Mouse (Mus musculus) myocyte (in vitro differentiated cells): Measurements from ENCODE around the gene Catsperd. TPM values are rescaled to one million over a fixed set of nuclear protein-coding genes. Genes with fewer than 3 reads are reported as not detected.
"Not testable (repeated sequence)": the region's sequence is repeated elsewhere in the genome, so short reads cannot be mapped to it uniquely, and the experiment has no call there.

ENCODE experiments used
- H3K27me3 ChIP-seq: one replicate; pipeline ENCODE4 v1.6.1; 2011; ENCODE audit not compliant: control insufficient read depth, insufficient read depth, insufficient read length
- H3K36me3 ChIP-seq: one replicate; pipeline ENCODE4 v1.6.1; 2011; ENCODE audit not compliant: control insufficient read depth, insufficient read depth
- H3K4me2 ChIP-seq: one replicate; pipeline ENCODE4 v1.6.1; 2011; ENCODE audit warnings: low read depth, control low read depth
- H3K4me3 ChIP-seq: one replicate; pipeline ENCODE4 v1.5.1; 2011; ENCODE audit warnings: mild to moderate bottlenecking, control low read depth, moderate library complexity
- H3K79me2 ChIP-seq: one replicate; pipeline ENCODE4 v1.6.1; 2011; ENCODE audit not compliant: control insufficient read depth, insufficient read depth
- H3ac ChIP-seq: one replicate; pipeline ENCODE4 v1.6.1; 2011; ENCODE audit not compliant: control insufficient read depth, insufficient read length
- CEBPB ChIP-seq: IDR thresholded peaks from 2 replicates; pipeline ENCODE4 v1.6.1; 2011; ENCODE audit warnings: mild to moderate bottlenecking, moderate library complexity; ENCODE audit not compliant: poor library complexity, insufficient read depth, severe bottlenecking
- E2F4 ChIP-seq: IDR thresholded peaks from one replicate; pipeline ENCODE4 v1.6.1; 2011; ENCODE audit warnings: mild to moderate bottlenecking, control low read depth, moderate library complexity; ENCODE audit not compliant: insufficient read depth
- MAX ChIP-seq: IDR thresholded peaks from one replicate; pipeline ENCODE4 v1.6.1; 2011; ENCODE audit warnings: low read depth, mild to moderate bottlenecking, control low read depth
- MYOD1 ChIP-seq, 3 experiments: IDR thresholded peaks; one replicate each; pipeline ENCODE4 v1.6.1; 2011; ENCODE audit warnings: control low read depth in 2 of 3, low read depth in 2 of 3, mild to moderate bottlenecking in 2 of 3, moderate library complexity in 1 of 3; ENCODE audit not compliant: insufficient read length in 2 of 3, control insufficient read depth in 1 of 3
- MYOG ChIP-seq, 3 experiments: IDR thresholded peaks; one replicate each; pipeline ENCODE4 v1.6.1; 2011; ENCODE audit warnings: control low read depth in 2 of 3, low read depth in 2 of 3, mild to moderate bottlenecking in 2 of 3; ENCODE audit not compliant: insufficient read length in 2 of 3, control insufficient read depth in 1 of 3, insufficient read depth in 1 of 3
- POLR2A ChIP-seq: IDR thresholded peaks from one replicate; pipeline ENCODE4 v1.6.1; 2011; ENCODE audit warnings: low read depth, mild to moderate bottlenecking, control low read depth, moderate library complexity; ENCODE audit not compliant: insufficient read length
- POLR2AphosphoS2 ChIP-seq: IDR thresholded peaks from one replicate; pipeline ENCODE4 v1.6.1; 2011; ENCODE audit warnings: low read depth, control low read depth; ENCODE audit not compliant: insufficient read length
- REST ChIP-seq: IDR thresholded peaks from one replicate; pipeline ENCODE4 v1.6.1; 2011; ENCODE audit warnings: mild to moderate bottlenecking, control low read depth, moderate library complexity; ENCODE audit not compliant: insufficient read depth, insufficient read length
- SRF ChIP-seq: IDR thresholded peaks from one replicate; pipeline ENCODE4 v1.6.1; 2011; ENCODE audit warnings: low read depth; ENCODE audit not compliant: control insufficient read depth, insufficient read length
- TCF12 ChIP-seq: IDR thresholded peaks from one replicate; pipeline ENCODE4 v1.6.1; 2011; ENCODE audit warnings: mild to moderate bottlenecking, control low read depth; ENCODE audit not compliant: poor library complexity, insufficient read depth, severe bottlenecking
- TCF3 ChIP-seq: IDR thresholded peaks from one replicate; pipeline ENCODE4 v1.6.1; 2011; ENCODE audit warnings: low read depth, control low read depth; ENCODE audit not compliant: insufficient read length
- USF1 ChIP-seq: IDR thresholded peaks from one replicate; pipeline ENCODE4 v1.6.1; 2011; ENCODE audit warnings: low read depth, mild to moderate bottlenecking, control low read depth, moderate library complexity
- polyA plus RNA-seq: library from polyadenylated mRNA; unstranded; fragments of >200 nt; fragmentation: generic; extraction: Trizol; gene quantifications from one replicate; pipeline ENCODE4 v1.2.1, GENCODE M21; 2012; ENCODE audit warnings: missing spikeins

Gene Catsperd
- polyA plus RNA-seq, 1 experiment: 0.16 TPM

DNA sequence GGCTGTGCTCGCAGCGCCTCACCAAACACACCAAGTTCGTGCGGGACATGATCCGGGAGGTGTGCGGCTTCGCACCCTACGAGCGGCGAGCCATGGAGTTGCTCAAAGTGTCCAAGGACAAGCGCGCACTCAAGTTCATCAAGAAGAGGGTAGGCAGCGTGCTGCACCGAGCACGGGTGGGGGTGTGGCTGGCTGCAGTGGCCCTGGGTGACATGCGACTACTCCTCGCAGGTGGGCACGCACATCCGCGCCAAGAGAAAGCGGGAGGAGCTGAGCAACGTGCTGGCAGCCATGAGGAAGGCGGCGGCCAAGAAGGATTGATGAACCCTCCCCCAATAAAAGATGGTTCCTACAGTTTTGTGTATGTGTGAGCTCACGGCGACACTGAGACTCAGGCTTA is 14.1 kb upstream of the Catsperd start:
- Histone ChIP-seq H3K4me2 (peak overlapping the region; percentile 95), H3K4me3 (peak overlapping the region; percentile 73), H3K79me2 (peaks cover 48% of the 10 kb centered on the region), H3K36me3 (peaks cover 24% of the 10 kb centered on the region), H3ac (peak overlapping the region; percentile 59)
- peak; percentile 69 for TF ChIP-seq POLR2A
- peak; percentile 86 for TF ChIP-seq POLR2AphosphoS2
- peak in 1 of 3 experiments; percentile 8 for TF ChIP-seq MYOG (IDR thresholded peaks at IDR 0.05; ENCODE audit: control insufficient read depth in 1 of 3, insufficient read depth in 1 of 3, insufficient read length in 2 of 3, low read depth in 2 of 3)
- H3K27me3 ChIP-seq: not testable (repeated sequence)

DNA sequence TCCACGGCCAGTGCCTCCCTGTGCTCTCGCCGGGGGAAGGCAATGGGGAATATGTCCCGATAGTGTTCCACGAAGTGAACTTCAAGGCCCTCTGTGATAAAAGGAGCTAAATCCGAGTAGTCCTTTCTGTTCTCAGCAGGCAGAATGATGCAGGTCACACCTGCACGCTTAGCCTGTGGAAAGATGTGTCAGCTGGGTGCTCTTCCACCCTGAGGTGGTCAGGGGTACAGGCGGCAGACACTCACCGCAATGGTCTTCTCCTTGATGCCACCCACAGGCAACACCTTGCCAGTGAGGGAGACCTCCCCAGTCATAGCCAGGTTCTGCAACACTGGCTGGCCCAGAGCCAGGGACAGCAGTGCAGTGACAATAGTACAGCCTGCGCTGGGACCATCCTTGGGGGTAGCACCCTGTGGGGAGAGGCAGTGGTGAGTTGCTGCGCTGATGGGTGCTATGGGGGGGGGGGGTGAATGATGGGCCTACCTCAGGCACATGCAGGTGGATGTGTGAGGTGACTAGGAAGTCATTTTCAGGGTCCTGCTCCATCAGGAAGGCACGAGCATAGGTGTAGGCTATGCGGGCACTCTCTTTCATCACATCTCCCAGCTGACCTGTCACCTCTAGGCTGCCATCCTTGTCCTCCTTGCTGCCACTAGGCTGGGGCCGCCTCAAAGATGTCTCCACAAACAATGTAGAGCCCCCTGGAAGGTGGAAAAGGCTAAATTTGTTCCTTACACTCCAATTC is 13.4 kb upstream of the Catsperd start:
- Histone ChIP-seq H3K4me2 (peak overlapping the region; percentile 95), H3K79me2 (peaks cover 43% of the 10 kb centered on the region), H3K27me3 (no peaks in the 10 kb centered on the region), H3K36me3 (peaks cover 31% of the 10 kb centered on the region), H3ac (peak overlapping the region; percentile 59), H3K4me3 (peak overlapping the region; percentile 73)
- peak; percentile 68 for TF ChIP-seq POLR2AphosphoS2
- TF ChIP-seq SRF: no peak
- peak; percentile 54 for TF ChIP-seq POLR2A

DNA sequence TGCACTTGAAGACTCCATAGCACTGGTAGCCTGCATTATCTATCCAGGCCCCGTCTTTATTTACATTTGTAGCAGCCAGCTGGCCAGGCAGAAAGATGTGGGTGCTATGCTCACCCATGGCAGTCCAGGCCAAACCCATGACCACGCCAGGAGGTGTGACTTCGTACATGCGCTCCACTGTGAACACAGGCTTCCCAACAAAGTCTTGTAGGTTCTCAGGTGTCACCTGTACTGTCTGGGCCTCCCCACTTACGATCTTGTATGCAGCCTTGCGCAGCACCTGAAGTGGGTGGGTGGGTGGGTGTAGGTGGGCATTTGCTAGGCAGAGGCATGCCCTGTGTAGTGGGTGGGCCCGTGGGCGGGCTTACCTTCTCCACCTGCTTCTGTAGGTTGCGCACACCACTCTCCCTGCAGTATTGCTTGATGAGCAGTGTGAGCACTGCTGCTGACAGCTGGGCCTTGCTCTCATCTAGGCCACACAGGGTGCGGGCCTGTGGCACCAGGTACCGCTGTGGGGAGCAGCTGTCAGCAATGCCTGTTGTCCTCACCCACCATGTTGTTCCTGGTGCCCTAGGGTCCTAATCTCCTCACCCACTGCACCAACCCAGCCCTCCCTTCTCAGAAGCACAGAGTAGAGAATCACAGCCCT is 12.7 kb upstream of the Catsperd start:
- Histone ChIP-seq H3ac (no peak overlapping the region), H3K4me3 (peak overlapping the region; percentile 73), H3K27me3 (no peaks in the 10 kb centered on the region), H3K4me2 (peak overlapping the region; percentile 95), H3K79me2 (peaks cover 43% of the 10 kb centered on the region), H3K36me3 (peaks cover 35% of the 10 kb centered on the region)
- TF ChIP-seq POLR2AphosphoS2 (peak; percentile 85), MYOG (IDR thresholded peaks at IDR 0.05; ENCODE audit: control insufficient read depth in 1 of 3, insufficient read depth in 1 of 3, insufficient read length in 2 of 3, low read depth in 2 of 3) (peak in 1 of 3 experiments; percentile 52), E2F4 (no peak), MYOD1 (IDR thresholded peaks at IDR 0.05; ENCODE audit: control insufficient read depth in 1 of 3, insufficient read length in 2 of 3, low read depth in 2 of 3) (peak in 1 of 3 experiments; percentile 40), TCF3 (no peak), POLR2A (peak; percentile 41), USF1 (no peak), REST (no peak), SRF (no peak), CEBPB (no peak), MAX (no peak), TCF12 (no peak)

DNA sequence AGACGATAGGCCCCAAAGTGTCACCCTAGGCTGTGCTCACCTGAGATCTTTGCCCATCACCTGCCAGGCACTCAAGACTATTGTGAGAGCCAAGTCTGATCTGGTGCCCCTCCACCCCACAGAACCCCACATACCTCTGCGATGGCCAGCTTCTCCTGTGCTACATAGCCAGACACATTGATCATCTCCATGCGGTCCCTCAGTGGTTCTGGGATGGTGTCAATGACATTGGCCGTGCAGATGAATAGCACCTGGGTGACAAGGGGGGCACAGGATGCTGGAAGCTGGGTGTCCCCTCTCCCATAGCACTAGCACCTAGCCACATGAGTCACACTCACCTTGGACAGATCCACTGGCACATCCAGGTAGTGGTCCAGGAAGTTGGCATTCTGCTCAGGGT is 12.2 kb upstream of the Catsperd start:
- H3K4me2 ChIP-seq: no peak overlapping the region
- H3K36me3 ChIP-seq: peaks cover 41% of the 10 kb centered on the region
- TF ChIP-seq POLR2AphosphoS2 (peak; percentile 78), E2F4 (no peak), MYOG (IDR thresholded peaks at IDR 0.05; ENCODE audit: control insufficient read depth in 1 of 3, insufficient read depth in 1 of 3, insufficient read length in 2 of 3, low read depth in 2 of 3) (no peak), SRF (no peak), MYOD1 (IDR thresholded peaks at IDR 0.05; ENCODE audit: control insufficient read depth in 1 of 3, insufficient read length in 2 of 3, low read depth in 2 of 3) (no peak), USF1 (no peak)
- H3K27me3 ChIP-seq: no peaks in the 10 kb centered on the region
- no peak overlapping the region for H3ac ChIP-seq
- H3K79me2 ChIP-seq: peaks cover 43% of the 10 kb centered on the region
- no peak overlapping the region for H3K4me3 ChIP-seq

DNA sequence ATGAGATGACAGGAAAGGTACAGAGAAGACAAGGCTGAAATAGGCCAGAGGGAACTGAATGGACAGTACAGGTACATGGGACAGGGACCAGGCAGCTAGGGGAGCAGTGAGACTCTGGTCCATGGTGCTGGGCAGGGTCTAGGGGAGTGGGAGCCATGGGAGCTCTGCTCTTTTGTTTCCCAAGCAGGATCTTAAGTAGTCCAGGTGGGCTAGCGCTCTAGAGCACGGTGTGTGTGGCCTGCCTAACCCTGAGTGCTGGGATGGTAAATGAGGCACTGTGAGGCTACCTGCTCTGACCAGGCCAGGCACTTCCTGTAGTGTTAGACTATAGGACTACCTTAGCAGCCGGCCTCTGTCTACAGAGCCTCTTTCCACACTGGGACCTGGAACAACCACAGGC is 11.2 kb upstream of the Catsperd start:
- no peak overlapping the region for H3K4me2 ChIP-seq
- peaks cover 43% of the 10 kb centered on the region for H3K79me2 ChIP-seq
- no peak for TF ChIP-seq SRF
- peak; percentile 80 for TF ChIP-seq POLR2AphosphoS2
- TF ChIP-seq USF1: no peak
- no peak for TF ChIP-seq TCF3
- TF ChIP-seq E2F4: no peak
- no peak for TF ChIP-seq MYOD1 (IDR thresholded peaks at IDR 0.05; ENCODE audit: control insufficient read depth in 1 of 3, insufficient read length in 2 of 3, low read depth in 2 of 3)
- no peak for TF ChIP-seq MYOG (IDR thresholded peaks at IDR 0.05; ENCODE audit: control insufficient read depth in 1 of 3, insufficient read depth in 1 of 3, insufficient read length in 2 of 3, low read depth in 2 of 3)
- no peak for TF ChIP-seq REST
- no peak for TF ChIP-seq CEBPB
- TF ChIP-seq POLR2A: peak; percentile 49
- no peak for TF ChIP-seq MAX
- no peak for TF ChIP-seq TCF12

More for the DNA sequence above, 11.2 kb upstream of the Catsperd start:
- Histone ChIP-seq H3ac (no peak overlapping the region), H3K36me3 (peaks cover 48% of the 10 kb centered on the region), H3K27me3 (no peaks in the 10 kb centered on the region), H3K4me3 (no peak overlapping the region)
